Mouse (Mus musculus) kidney, postnatal 0 days (tissue): ENCODE measurements around the gene Hyal5. TPM values are rescaled to one million over a fixed set of nuclear protein-coding genes. Genes with fewer than 3 reads are reported as not detected.

Experiments
- ATAC-seq: fragments of 200-750 bp; cut with Nextera tagmentation; replicated peaks from 2 replicates; pipeline ENCODE4 v1.8.0; 2017; ENCODE audit warnings: low read depth, moderate number of reproducible peaks, moderate TSS enrichment, moderate library complexity; ENCODE audit not compliant: low FRiP score
- DNase-seq: peaks from one replicate; pipeline ENCODE4 v3.0.0-alpha.2; 2016; ENCODE audit warnings: low spot score
- H3K27ac ChIP-seq: fragments of 300-500 bp; sonication (generic); 2 replicates; pipeline ENCODE4 v1.5.1; 2014; ENCODE audit warnings: mild to moderate bottlenecking
- H3K27me3 ChIP-seq: fragments of 300-500 bp; sonication (generic); 2 replicates; pipeline ENCODE4 v1.6.1; 2014; ENCODE audit warnings: low read length, mixed read lengths; ENCODE audit not compliant: insufficient read depth
- H3K36me3 ChIP-seq: fragments of 300-500 bp; sonication (generic); 2 replicates; pipeline ENCODE4 v1.6.1; 2014; ENCODE audit warnings: low read length, mixed read lengths; ENCODE audit not compliant: insufficient read depth
- H3K4me1 ChIP-seq: fragments of 300-500 bp; sonication (generic); replicated peaks from 2 replicates; pipeline ENCODE4 v1.6.1; 2014; ENCODE audit warnings: antibody characterized with exemption, low read length, mixed read lengths; ENCODE audit not compliant: insufficient read depth
- H3K4me2 ChIP-seq: fragments of 300-500 bp; sonication (generic); 2 replicates; pipeline ENCODE4 v1.6.1; 2014; ENCODE audit warnings: mild to moderate bottlenecking, low read length, moderate library complexity, mixed read lengths
- H3K4me3 ChIP-seq: fragments of 300-500 bp; sonication (generic); replicated peaks from 2 replicates; pipeline ENCODE4 v1.5.1; 2014; ENCODE audit warnings: low read depth, low read length
- H3K9ac ChIP-seq: fragments of 300-500 bp; sonication (generic); 2 replicates; pipeline ENCODE4 v1.6.1; 2014; ENCODE audit warnings: low read depth, low read length
- H3K9me3 ChIP-seq: fragments of 300-500 bp; sonication (generic); replicated peaks from 2 replicates; pipeline ENCODE4 v1.6.1; 2016; ENCODE audit warnings: low read length, inconsistent platforms, mixed read lengths
- CTCF ChIP-seq: IDR thresholded peaks from 2 replicates; pipeline ENCODE4 v1.5.1; 2016; ENCODE audit warnings: antibody characterized with exemption, low read depth, mild to moderate bottlenecking, moderate library complexity
- WGBS: fragments of 180-500 bp; shearing (Covaris S2); extraction: QIAGEN DNeasy Blood & Tissue Kit; methylation state at CpG from one replicate; pipeline ENCODE4 v1.1.7; 2014; 5-methylcytosine and 5-hydroxymethylcytosine counted together
- polyA plus RNA-seq: library from polyadenylated mRNA; unstranded; fragments of >200 nt; fragmentation: Nextera tagmentation; extraction: Ambion mirVana; gene quantifications from 2 replicates; pipeline ENCODE4 v1.2.1, GENCODE M21; 2015

Hyal5 gene
- polyA plus RNA-seq, 1 experiment from 2014 or later, result not detected

DNA sequence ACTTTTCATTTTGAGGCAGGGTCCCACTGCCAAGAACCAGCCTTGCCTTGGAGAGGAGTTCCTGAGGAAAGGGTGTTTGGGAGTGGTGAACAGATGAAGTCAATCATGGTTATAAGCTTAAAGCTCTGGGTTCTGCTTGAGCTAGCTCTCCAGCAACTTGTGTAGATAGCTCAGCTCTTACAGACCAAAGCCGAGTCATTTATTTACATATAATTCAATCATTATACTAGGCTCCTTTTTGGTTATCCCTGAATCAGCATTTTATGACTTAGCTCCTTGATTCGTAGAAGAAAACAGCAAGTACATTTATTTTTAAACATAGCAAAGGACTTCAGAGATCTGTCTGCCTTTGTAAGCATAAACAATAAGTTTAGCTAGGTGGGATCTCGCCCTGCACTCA lies 47.3 kb downstream of the Hyal5 start:
- Histone ChIP-seq H3K9ac (no peak overlapping the region), H3K9me3 (no peaks in the 10 kb centered on the region), H3K4me3 (no peak overlapping the region), H3K4me1 (no peaks in the 10 kb centered on the region), H3K4me2 (no peak overlapping the region), H3K27me3 (no peaks in the 10 kb centered on the region), H3K27ac (no peak overlapping the region), H3K36me3 (no peaks in the 10 kb centered on the region)
- 74% methylated on average over 3 of the region's 3 CpGs for WGBS
- ATAC-seq (peak; percentile 61; the same call in 1 of the 2 replicates), DNase-seq (peak; percentile 4)
- TF ChIP-seq CTCF, result no peak

DNA sequence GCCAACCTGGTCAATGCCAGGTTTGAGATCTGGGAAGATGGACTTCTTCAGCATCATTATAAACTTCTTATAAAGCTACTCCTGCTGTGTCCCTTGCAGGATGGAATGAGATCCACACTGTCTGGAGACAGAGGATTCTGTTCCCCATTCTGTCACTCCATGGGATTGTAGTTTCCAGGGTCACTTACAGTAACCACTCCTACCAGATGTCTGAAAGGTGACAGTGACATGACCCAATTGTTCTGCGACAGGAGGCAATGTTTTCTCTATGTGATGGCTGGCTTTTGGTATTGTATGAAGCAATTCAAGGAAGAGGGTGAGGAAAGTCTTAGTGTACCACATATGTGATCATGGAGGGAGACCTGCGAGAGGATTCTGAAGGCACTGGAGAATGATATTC lies 50.0 kb downstream of the Hyal5 start:
- WGBS, result 82% methylated on average over 2 of the region's 2 CpGs
- ATAC-seq (no peak), DNase-seq (no peak)
- no peaks in the 10 kb centered on the region for H3K4me1 ChIP-seq
- TF ChIP-seq CTCF, result no peak
- no peak overlapping the region for H3K4me2 ChIP-seq
- no peak overlapping the region for H3K9ac ChIP-seq
- H3K27me3 ChIP-seq, result no peaks in the 10 kb centered on the region
- no peak overlapping the region for H3K4me3 ChIP-seq
- H3K9me3 ChIP-seq, result no peaks in the 10 kb centered on the region
- no peaks in the 10 kb centered on the region for H3K36me3 ChIP-seq
- H3K27ac ChIP-seq, result no peak overlapping the region

DNA sequence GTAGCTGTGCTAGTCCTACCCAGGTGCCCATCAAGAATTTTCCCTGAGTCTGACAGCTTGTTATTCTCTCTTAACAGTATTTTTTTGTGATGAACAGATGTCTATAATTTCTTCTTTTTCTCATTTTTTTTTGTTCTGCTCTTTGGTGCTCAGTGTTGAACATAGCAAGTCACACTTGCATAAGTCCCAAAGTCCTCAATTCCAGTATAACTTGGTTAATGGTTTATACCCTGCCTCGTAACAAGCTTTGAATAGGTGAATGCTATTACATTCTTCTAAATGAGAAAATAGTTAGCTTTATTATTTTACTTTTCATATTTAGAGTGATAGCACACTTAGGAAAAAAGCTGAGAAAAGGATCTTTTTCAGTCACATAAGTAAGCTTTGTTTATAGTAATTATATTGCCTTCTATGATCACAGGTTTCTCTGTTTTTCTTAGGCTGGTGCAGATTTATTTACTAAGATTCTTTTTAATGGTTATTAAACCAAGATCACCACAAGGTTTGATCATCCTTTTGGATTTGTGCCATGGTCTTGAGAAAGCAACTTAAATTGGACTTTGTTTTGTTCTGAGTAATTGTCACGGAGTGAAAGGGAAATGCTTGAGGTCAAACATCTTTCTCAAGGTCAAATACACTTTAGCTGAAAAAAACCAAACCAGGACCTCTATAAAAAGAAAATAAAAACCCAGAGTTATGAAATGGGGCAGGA lies 52.4 kb downstream of the Hyal5 start:
- no peak for TF ChIP-seq CTCF
- H3K27ac ChIP-seq, result 0 out of 2 replicates have a peak overlapping the region, but pooled peaks have one; percentile 36
- DNase-seq, result no peak
- no peak overlapping the region for H3K4me2 ChIP-seq
- no peaks in the 10 kb centered on the region for H3K36me3 ChIP-seq
- H3K27me3 ChIP-seq, result no peaks in the 10 kb centered on the region
- H3K9ac ChIP-seq, result no peak overlapping the region
- no peaks in the 10 kb centered on the region for H3K9me3 ChIP-seq
- ATAC-seq, result peak; percentile 68; the same call in 1 of the 2 replicates
- 48% methylated on average over 2 of the region's 2 CpGs for WGBS
- H3K4me1 ChIP-seq, result no peaks in the 10 kb centered on the region
- no peak overlapping the region for H3K4me3 ChIP-seq

DNA sequence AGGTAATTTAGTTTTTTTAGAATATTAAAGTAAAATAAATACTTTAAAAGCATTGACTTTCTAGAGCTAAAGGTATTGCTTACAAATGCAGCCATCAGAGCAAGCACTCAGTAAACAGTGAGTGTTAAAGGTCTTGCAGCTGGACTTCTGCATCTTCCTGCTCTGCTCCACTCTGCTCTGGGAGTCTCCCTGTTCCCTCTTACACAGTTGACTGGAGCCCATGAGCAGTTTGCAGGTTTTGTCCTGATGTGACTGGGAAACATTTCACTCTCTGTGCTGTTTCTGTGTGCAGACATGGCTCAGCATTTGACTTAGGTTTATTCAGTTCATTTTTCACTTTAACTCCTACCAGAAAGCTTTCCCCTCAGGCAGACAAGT lies 52.9 kb downstream of the Hyal5 start:
- no peak for TF ChIP-seq CTCF
- H3K4me3 ChIP-seq, result no peak overlapping the region
- peak overlapping the region; percentile 54; the same call in 1 of the 2 replicates for H3K27ac ChIP-seq
- DNase-seq (peak; percentile 24), ATAC-seq (peak; percentile 81; the same call in 1 of the 2 replicates)
- H3K9me3 ChIP-seq, result no peaks in the 10 kb centered on the region
- no peaks in the 10 kb centered on the region for H3K27me3 ChIP-seq
- no peaks in the 10 kb centered on the region for H3K4me1 ChIP-seq
- H3K4me2 ChIP-seq, result no peak overlapping the region
- H3K36me3 ChIP-seq, result no peaks in the 10 kb centered on the region
- H3K9ac ChIP-seq, result no peak overlapping the region

DNA sequence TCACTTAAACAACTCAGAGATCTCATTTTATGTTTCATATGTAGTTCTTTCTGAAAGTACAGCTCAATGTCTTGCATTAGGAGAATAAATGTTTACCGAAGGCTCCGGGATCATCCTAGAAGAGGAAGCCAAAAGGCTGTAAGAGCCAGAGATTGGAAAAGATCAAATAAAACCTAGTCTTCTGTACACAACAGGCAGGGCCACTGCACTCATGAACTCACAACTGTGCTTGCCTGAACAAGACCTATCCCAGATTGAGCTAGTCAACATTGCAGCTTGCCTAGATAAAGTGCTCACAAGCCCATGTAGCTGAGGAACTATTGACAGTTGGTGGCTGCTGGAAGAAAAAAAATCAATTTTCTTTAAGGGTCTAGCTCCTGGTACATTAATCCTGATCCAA lies 55.8 kb downstream of the Hyal5 start:
- Histone ChIP-seq H3K4me1 (no peaks in the 10 kb centered on the region), H3K36me3 (no peaks in the 10 kb centered on the region), H3K9ac (no peak overlapping the region), H3K4me2 (no peak overlapping the region), H3K4me3 (no peak overlapping the region), H3K27me3 (no peaks in the 10 kb centered on the region), H3K27ac (no peak overlapping the region), H3K9me3 (no peaks in the 10 kb centered on the region)
- DNase-seq, result no peak
- no peak for TF ChIP-seq CTCF
- 89% methylated on average over 2 of the region's 2 CpGs for WGBS
- ATAC-seq, result no peak

DNA sequence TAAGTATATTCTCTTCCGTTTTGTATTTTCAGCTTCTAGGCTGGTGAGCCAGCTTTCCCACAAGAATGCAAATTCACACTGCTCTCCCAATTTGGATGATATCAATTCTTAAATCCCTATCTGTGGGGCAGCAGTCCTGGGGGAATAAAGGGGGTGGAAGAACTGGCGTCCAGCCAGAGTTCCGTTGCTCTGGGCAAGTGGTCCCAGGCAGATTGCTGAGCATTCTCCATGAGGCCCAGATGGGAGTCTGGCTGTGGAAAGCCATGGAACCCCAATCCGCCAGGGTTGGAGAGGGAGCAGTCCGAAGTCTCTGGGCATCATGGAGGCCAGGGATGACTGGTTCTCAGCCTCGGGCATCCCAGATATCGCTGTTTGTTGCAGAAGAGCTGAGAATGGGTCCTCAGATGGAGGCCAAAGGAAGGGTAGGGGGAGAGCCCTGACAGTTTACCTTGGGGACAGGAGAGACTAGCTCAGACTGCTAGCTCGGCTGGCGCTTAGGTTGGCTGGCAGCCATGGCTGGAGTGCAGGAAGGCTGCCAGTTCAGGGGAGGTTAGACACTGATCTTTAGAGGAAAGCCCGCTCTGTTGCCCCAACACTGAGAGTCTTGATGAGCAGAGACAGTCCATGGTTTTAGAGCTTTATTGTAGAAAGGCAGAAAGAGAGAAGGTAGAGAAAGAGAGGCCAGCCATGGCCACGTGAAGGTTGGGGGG lies 67.4 kb downstream of the Hyal5 start:
- DNase-seq (no peak), ATAC-seq (no peak)
- Histone ChIP-seq H3K9ac (no peak overlapping the region), H3K36me3 (no peaks in the 10 kb centered on the region), H3K4me2 (no peak overlapping the region), H3K4me1 (no peaks in the 10 kb centered on the region), H3K4me3 (no peak overlapping the region), H3K27me3 (no peaks in the 10 kb centered on the region), H3K9me3 (no peaks in the 10 kb centered on the region; the same call in 1 of the 2 replicates), H3K27ac (no peak overlapping the region)
- TF ChIP-seq CTCF, result no peak
- WGBS, result 89% methylated on average over 11 of the region's 11 CpGs

Other genes starting within 250 kb of the Hyal5 start
- gene Wasl, start 193.0 kb upstream of the Hyal5 start, polyA plus RNA-seq, result 122 and 126 TPM in 2 replicates
- gene Hyal6, start 124.8 kb upstream of the Hyal5 start, polyA plus RNA-seq, result not detected in 2 replicates
- gene Hyal4, start 109.7 kb upstream of the Hyal5 start, polyA plus RNA-seq, result 0.03 TPM in 1 of 2 replicates, not detected in the other
- gene Spam1, start 66.8 kb upstream of the Hyal5 start, polyA plus RNA-seq, result not detected in 2 replicates
- 17.3 and 20.8 TPM in 2 replicates for gene Tmem229a, start 98.3 kb downstream of the Hyal5 start, polyA plus RNA-seq